ENCODE assay signal across 8 mouse cellular contexts in the genomic region with DNA sequence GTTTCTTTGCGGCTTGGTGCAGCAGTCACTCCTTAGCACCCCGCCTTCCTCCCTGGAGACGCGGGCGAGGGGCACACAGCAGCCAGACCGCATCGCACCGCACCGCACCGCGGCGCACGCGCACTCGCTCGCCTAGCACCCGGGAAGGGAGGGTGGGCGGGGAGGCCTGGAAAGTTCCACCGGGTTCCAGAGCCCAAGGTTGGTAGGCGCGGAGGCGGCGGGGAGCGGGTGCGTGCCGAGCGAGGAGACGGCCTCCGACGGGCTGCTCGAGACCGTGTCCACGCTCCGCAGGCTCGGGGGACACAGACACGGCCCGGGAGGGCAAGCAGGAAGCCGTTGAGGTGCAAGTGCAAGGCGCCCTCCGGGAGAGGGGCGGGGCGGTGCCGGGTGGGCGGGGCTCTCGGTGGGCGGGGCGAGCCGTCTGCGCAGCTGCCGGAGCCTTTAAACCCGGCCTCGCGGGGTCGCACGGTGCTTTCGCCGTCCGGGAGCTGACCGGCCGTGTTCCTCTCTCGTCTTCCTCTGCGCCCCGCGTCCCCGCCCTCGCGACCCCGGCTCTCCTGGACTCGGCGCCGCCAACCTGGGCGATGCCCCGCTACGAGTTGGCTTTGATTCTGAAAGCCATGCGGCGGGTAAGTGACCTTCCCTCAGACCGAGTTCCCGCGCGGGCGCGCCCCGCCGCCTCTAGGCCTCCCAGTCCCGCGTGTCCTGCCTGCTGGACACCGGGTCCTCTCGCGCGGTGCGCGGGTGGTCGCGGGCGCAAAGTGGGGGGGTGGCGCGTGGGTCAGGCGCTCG. TPM values are rescaled to one million over a fixed set of nuclear protein-coding genes. Genes with fewer than 3 reads are reported as not detected.
DNase-seq lines count a peak whose midpoint lies in the region; ATAC-seq and TF ChIP-seq lines count a peak whose summit lies in the region.

Gene Mrps6 (plus strand): TSS at position 419 of the 792 bp plus-strand sequence.
Gene Gm49711 (plus strand): TSS at position 465 of the 792 bp plus-strand sequence.
Gene Slc5a3 (plus strand): TSS at position 471 of the 792 bp plus-strand sequence.

- H3K9me3 ChIP-seq in erythroblast, embryonic 14.5 days (ENCODE audit: control insufficient read depth, low read length): peaks cover 13% of the 10 kb centered on the region
- H3K9me3 ChIP-seq in heart, embryonic 11.5 days (replicated peaks; ENCODE audit: control insufficient read depth, low read length): peaks cover 7% of the 10 kb centered on the region
- peaks cover 8% of the 10 kb centered on the region for H3K9me3 ChIP-seq in kidney, embryonic 16.5 days (ENCODE audit: low read length)

- peak; percentile 91 for DNase-seq in CD4-positive, CD25-positive, alpha-beta regulatory T cell, adult 2 months (ENCODE audit: low read depth, low spot score)
- DNase-seq in brain, embryonic 18.5 days (ENCODE audit: low read depth, low spot score): peak; percentile 71
- DNase-seq in liver, adult 2 months (ENCODE audit: extremely low read depth, low read depth, low spot score): peak; percentile 53
- DNase-seq in spleen, postnatal 36 days (ENCODE audit: low spot score in 2 of 2): peak; percentile 78 to 79

- ATAC-seq in heart, embryonic 11.5 days (replicated peaks; ENCODE audit: insufficient number of reproducible peaks, low FRiP score, low TSS enrichment): peak; percentile 91
- peak; percentile 92 for ATAC-seq in kidney, embryonic 16.5 days (ENCODE audit: low FRiP score, low TSS enrichment)
- peak; percentile 76 for ATAC-seq in monocyte, adult 5-6 weeks (replicated peaks; ENCODE audit: insufficient number of reproducible peaks, low FRiP score, low TSS enrichment, poor library complexity, severe bottlenecking)

- H3K27ac ChIP-seq in heart, embryonic 11.5 days (ENCODE audit: low read depth, low read length): peak within 1 kb of the TSS; percentile 85
- H3K27ac ChIP-seq in kidney, embryonic 16.5 days (ENCODE audit: low read length): peak within 1 kb of the TSS; percentile 89
- H3K27ac ChIP-seq in liver, adult 2 months (replicated peaks; ENCODE audit: insufficient read depth, low read depth, low read length): peak within 1 kb of the TSS; percentile 80

- peak within 1 kb of the TSS; percentile 87 for H3K4me2 ChIP-seq in heart, embryonic 11.5 days
- H3K4me2 ChIP-seq in kidney, embryonic 16.5 days (replicated peaks; ENCODE audit: low read depth, low read length): peak within 1 kb of the TSS; percentile 68

- H3K9ac ChIP-seq in heart, embryonic 11.5 days (ENCODE audit: low read depth, low read length): peak within 1 kb of the TSS; percentile 93
- H3K9ac ChIP-seq in kidney, embryonic 16.5 days (replicated peaks; ENCODE audit: low read length): peak within 1 kb of the TSS; percentile 92
- H3K9ac ChIP-seq in liver, adult 2 months (ENCODE audit: low read depth, low read length): peak within 1 kb of the TSS; percentile 91

- WGBS in heart, embryonic 11.5 days (ENCODE audit: insufficient replicate concordance): under 1% methylated on average over 83 of the region's 99 CpGs
- under 1% methylated on average over 79 of the region's 99 CpGs for WGBS in kidney, embryonic 16.5 days
- under 1% methylated on average over 93 of the region's 99 CpGs for WGBS in liver, adult 2 months

- H3K4me1 ChIP-seq in erythroblast, embryonic 14.5 days (ENCODE audit: control insufficient read depth): peaks cover 22% of the 10 kb centered on the region
- peaks cover 8% of the 10 kb centered on the region; the same call in 1 of the 2 replicates for H3K4me1 ChIP-seq in heart, embryonic 11.5 days (ENCODE audit: control insufficient read depth, insufficient read depth, low read length)
- peaks cover 27% of the 10 kb centered on the region for H3K4me1 ChIP-seq in kidney, embryonic 16.5 days (ENCODE audit: insufficient read depth, low read length)
- peaks cover 9% of the 10 kb centered on the region for H3K4me1 ChIP-seq in liver, adult 2 months (ENCODE audit: control insufficient read depth, insufficient read depth, low read length)

- H3K36me3 ChIP-seq in erythroblast, embryonic 14.5 days (ENCODE audit: control insufficient read depth): peaks cover 14% of the 10 kb centered on the region
- H3K36me3 ChIP-seq in heart, embryonic 11.5 days (ENCODE audit: control insufficient read depth, insufficient read depth, low read length): peaks cover 12% of the 10 kb centered on the region
- peaks cover 12% of the 10 kb centered on the region for H3K36me3 ChIP-seq in kidney, embryonic 16.5 days (ENCODE audit: insufficient read depth, low read length)
- peaks cover 8% of the 10 kb centered on the region; the same call in 1 of the 2 replicates for H3K36me3 ChIP-seq in liver, adult 2 months (ENCODE audit: control insufficient read depth, insufficient read depth, low read length)

- H3K27me3 ChIP-seq in erythroblast, embryonic 14.5 days (ENCODE audit: control insufficient read depth): peaks cover 17% of the 10 kb centered on the region
- no peaks in the 10 kb centered on the region for H3K27me3 ChIP-seq in heart, embryonic 11.5 days (ENCODE audit: control insufficient read depth, insufficient read depth, low read length)
- no peaks in the 10 kb centered on the region for H3K27me3 ChIP-seq in kidney, embryonic 16.5 days (ENCODE audit: insufficient read depth, low read length)
- no peaks in the 10 kb centered on the region for H3K27me3 ChIP-seq in liver, adult 2 months (ENCODE audit: control insufficient read depth, insufficient read depth, low read length)

- H3K79me2 ChIP-seq in liver, adult 2 months (ENCODE audit: control insufficient read depth, insufficient read depth, low read length): peaks cover 12% of the 10 kb centered on the region

- peak; percentile 96 for TF ChIP-seq POLR2A in liver, adult 2 months (IDR thresholded peaks at IDR 0.05; ENCODE audit: extremely low read depth, insufficient read depth, low read length)

- H3K4me3 ChIP-seq in erythroblast, embryonic 14.5 days (replicated peaks): peak within 1 kb of the TSS; percentile 85
- H3K4me3 ChIP-seq in heart, embryonic 11.5 days (ENCODE audit: low read depth, low read length): peak within 1 kb of the TSS; percentile 95
- H3K4me3 ChIP-seq in kidney, embryonic 16.5 days (ENCODE audit: low read length): peak within 1 kb of the TSS; percentile 91
- peak within 1 kb of the TSS; percentile 75 for H3K4me3 ChIP-seq in liver, adult 2 months (ENCODE audit: insufficient read depth, low read depth, low read length)

- 0 out of 2 replicates have a peak, but pooled peaks have one; percentile 11 for TF ChIP-seq CTCF in liver, adult 2 months (IDR thresholded peaks at IDR 0.05; ENCODE audit: low read depth, low read length)

RNA-seq across cellular contexts. Expression of gene Mrps6, which starts in this region (rescaled TPM):
- 0.19 TPM in 1 of 2 replicates, not detected in the other for polyA plus RNA-seq in erythroblast, embryonic 14.5 days (2012)
- polyA plus RNA-seq in heart, embryonic 11.5 days (2014; fragmentation: Nextera tagmentation; extraction: Ambion mirVana): 121 and 136 TPM in 2 replicates
- 164 and 165 TPM in 2 replicates for polyA plus RNA-seq in kidney, embryonic 16.5 days (2015; fragmentation: Nextera tagmentation; extraction: Ambion mirVana)
- total RNA-seq in liver, adult 2 months (2014; rRNA removed): 6.1 and 9.5 TPM in 2 replicates
- 11.6 and 11.7 TPM in 2 replicates for polyA plus RNA-seq in liver, adult 2 months (2012; rRNA removed)
- 5.8 to 18.1 TPM (median 9.5 TPM) in 3 replicates for total RNA-seq in monocyte, adult 5-6 weeks (2017)

RNA-seq across cellular contexts. Expression of gene Gm49711, which starts in this region (rescaled TPM):
- polyA plus RNA-seq in erythroblast, embryonic 14.5 days (2012): 0.13 TPM in 1 of 2 replicates, not detected in the other
- polyA plus RNA-seq in heart, embryonic 11.5 days (2014; fragmentation: Nextera tagmentation; extraction: Ambion mirVana): 0.20 TPM in 1 of 2 replicates, not detected in the other
- polyA plus RNA-seq in kidney, embryonic 16.5 days (2015; fragmentation: Nextera tagmentation; extraction: Ambion mirVana): 0.15 TPM in 1 of 2 replicates, not detected in the other
- not detected in 2 replicates for total RNA-seq in liver, adult 2 months (2014; rRNA removed)
- not detected in 2 replicates for polyA plus RNA-seq in liver, adult 2 months (2012; rRNA removed)
- not detected in 3 replicates for total RNA-seq in monocyte, adult 5-6 weeks (2017)

RNA-seq across cellular contexts. Expression of gene Slc5a3, which starts in this region (rescaled TPM):
- not detected in 2 replicates for polyA plus RNA-seq in erythroblast, embryonic 14.5 days (2012)
- polyA plus RNA-seq in heart, embryonic 11.5 days (2014; fragmentation: Nextera tagmentation; extraction: Ambion mirVana): 5.7 and 6.7 TPM in 2 replicates
- 11.2 and 13.1 TPM in 2 replicates for polyA plus RNA-seq in kidney, embryonic 16.5 days (2015; fragmentation: Nextera tagmentation; extraction: Ambion mirVana)
- 3.8 and 5.2 TPM in 2 replicates for total RNA-seq in liver, adult 2 months (2014; rRNA removed)
- 0.42 and 0.53 TPM in 2 replicates for polyA plus RNA-seq in liver, adult 2 months (2012; rRNA removed)
- 1.6 to 4.6 TPM (median 1.9 TPM) in 3 replicates for total RNA-seq in monocyte, adult 5-6 weeks (2017)

Comparison
In these comparisons a context has a peak if more than half of its experiments do, and no peak if none do; other contexts are left out.
1. Peak in every context shown above with its lines: DNase-seq, ATAC-seq, H3K4me3 ChIP-seq and H3K27ac ChIP-seq.
2. RNA of gene Mrps6 (polyA plus RNA-seq): 164 to 165 TPM in kidney, embryonic 16.5 days, 121 to 136 TPM in heart, embryonic 11.5 days and 11.6 to 11.7 TPM in liver, adult 2 months; 0.19 TPM in erythroblast, embryonic 14.5 days; every median in the first group is over 10 times any median in the second.